Mouse (Mus musculus) MEL (cell line): ENCODE measurements at regions not wholly inside any gene's neighbourhood (a gene's known extent, or its start where the extent isn't known, plus 50 kb on each side); places are given as distances from the start of the nearest gene placed in this dataset.

Source experiments
- BHLHE40 ChIP-seq: IDR thresholded peaks from 2 replicates; pipeline ENCODE4 v1.6.1; 2012; ENCODE audit warnings: low read depth, mild to moderate bottlenecking, inconsistent platforms, low read length, improper control_type of control experiment, borderline replicate concordance
- CTCF ChIP-seq, 3 experiments: IDR thresholded peaks in 2 of 3; conservative IDR thresholded peaks in 1 of 3; 2 replicates each; pipeline ENCODE4 v1.5.1; 2011 to 2012; ENCODE audit warnings: low read length in 3 of 3, low read depth in 2 of 3, mild to moderate bottlenecking in 2 of 3, improper control_type of control experiment in 1 of 3, inconsistent platforms in 1 of 3, mixed read lengths in 1 of 3, moderate library complexity in 1 of 3; ENCODE audit not compliant: control insufficient read depth in 1 of 3, insufficient read depth in 1 of 3, poor library complexity in 1 of 3, severe bottlenecking in 1 of 3
- GATA1 ChIP-seq: IDR thresholded peaks from 2 replicates; pipeline ENCODE4 v1.6.1; 2011; ENCODE audit warnings: low read depth, low read length, improper control_type of control experiment
- MAZ ChIP-seq: IDR thresholded peaks from 2 replicates; pipeline ENCODE4 v1.6.1; 2012; ENCODE audit warnings: low read depth, mild to moderate bottlenecking, inconsistent platforms, low read length, improper control_type of control experiment
- POLR2A ChIP-seq, 2 experiments: IDR thresholded peaks; 2 replicates each; pipeline ENCODE4 v1.6.1; 2011 to 2012; ENCODE audit warnings: low read length in 2 of 2, mild to moderate bottlenecking in 2 of 2, control low read depth in 1 of 2, improper control_type of control experiment in 1 of 2, low read depth in 1 of 2, moderate library complexity in 1 of 2; ENCODE audit not compliant: control insufficient read depth in 1 of 2, insufficient read depth in 1 of 2, poor library complexity in 1 of 2
- RCOR1 ChIP-seq: IDR thresholded peaks from 2 replicates; pipeline ENCODE4 v1.6.1; 2012; ENCODE audit warnings: low read depth, mild to moderate bottlenecking, inconsistent platforms, low read length, improper control_type of control experiment
- SIN3A ChIP-seq: IDR thresholded peaks from 2 replicates; pipeline ENCODE4 v1.6.1; 2012; ENCODE audit warnings: low read length, improper control_type of control experiment, inconsistent platforms
- ZC3H11A ChIP-seq: IDR thresholded peaks from 2 replicates; pipeline ENCODE4 v1.6.1; 2012; ENCODE audit warnings: low read depth, mild to moderate bottlenecking, inconsistent platforms, low read length, improper control_type of control experiment

DNA sequence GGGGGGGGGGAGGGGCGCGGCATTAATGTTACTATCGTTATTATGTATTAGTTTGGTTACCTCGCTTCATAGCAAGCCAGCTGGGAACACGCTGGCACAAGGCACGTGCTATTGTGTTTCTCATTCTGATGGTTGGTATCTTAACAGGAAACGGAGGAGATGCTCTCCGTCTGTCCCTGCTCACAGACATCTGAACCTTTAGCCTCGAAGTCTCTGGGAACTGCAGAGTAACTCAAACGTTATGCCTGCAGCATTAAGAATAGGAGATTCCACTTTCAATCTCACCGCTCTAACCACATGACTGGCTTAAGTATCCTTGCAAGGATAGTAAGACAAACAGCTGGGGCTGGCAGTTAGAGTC, 80.0 kb downstream of the Nfkbiz start:
- TF ChIP-seq SIN3A (no peak), CTCF (IDR thresholded peaks at IDR 0.05 in 2 of 3, conservative IDR thresholded peaks at IDR 0.05 in 1 of 3; ENCODE audit: control insufficient read depth in 1 of 3, insufficient read depth in 1 of 3, low read depth in 2 of 3, low read length in 3 of 3, poor library complexity in 1 of 3, severe bottlenecking in 1 of 3) (no peak), POLR2A (IDR thresholded peaks at IDR 0.05; ENCODE audit: control insufficient read depth in 1 of 2, insufficient read depth in 1 of 2, low read depth in 1 of 2, low read length in 2 of 2, poor library complexity in 1 of 2) (no peak), GATA1 (no peak), RCOR1 (no peak), ZC3H11A (no peak), BHLHE40 (no peak), MAZ (no peak)
